Mouse (Mus musculus) forebrain, embryonic 14.5 days (tissue): ENCODE measurements around the gene Foxm1. TPM values are rescaled to one million over a fixed set of nuclear protein-coding genes. Genes with fewer than 3 reads are reported as not detected.

Experiments
- ATAC-seq: fragments of 200-750 bp; cut with Nextera tagmentation; 2 replicates; pipeline ENCODE4 v1.8.0; 2017; ENCODE audit warnings: mild to moderate bottlenecking, moderate library complexity
- DNase-seq: peaks from one replicate; pipeline ENCODE4 v3.0.0-alpha.2; 2015; ENCODE audit warnings: low spot score
- H3K27ac ChIP-seq: fragments of 300-500 bp; sonication (generic); 2 replicates; pipeline ENCODE4 v1.5.1; 2014; ENCODE audit warnings: low read depth, mild to moderate bottlenecking, control low read depth, low read length, moderate library complexity
- H3K27me3 ChIP-seq: fragments of 300-500 bp; sonication (generic); replicated peaks from 2 replicates; pipeline ENCODE4 v1.6.1; 2014; ENCODE audit warnings: low read length, control low read depth, mixed read lengths; ENCODE audit not compliant: control insufficient read depth, insufficient read depth
- H3K36me3 ChIP-seq: fragments of 300-500 bp; sonication (generic); 2 replicates; pipeline ENCODE4 v1.6.1; 2014; ENCODE audit warnings: low read length, control low read depth; ENCODE audit not compliant: control insufficient read depth, insufficient read depth
- H3K4me1 ChIP-seq: fragments of 300-500 bp; sonication (generic); 2 replicates; pipeline ENCODE4 v1.6.1; 2014; ENCODE audit warnings: antibody characterized with exemption, low read length, control low read depth; ENCODE audit not compliant: control insufficient read depth, insufficient read depth
- H3K4me2 ChIP-seq: fragments of 300-500 bp; sonication (generic); 2 replicates; pipeline ENCODE4 v1.6.1; 2014; ENCODE audit warnings: mild to moderate bottlenecking, control low read depth, low read length
- H3K4me3 ChIP-seq: fragments of 300-500 bp; sonication (generic); 2 replicates; pipeline ENCODE4 v1.5.1; 2014; ENCODE audit warnings: low read depth, low read length, control low read depth
- H3K9ac ChIP-seq: fragments of 300-500 bp; sonication (generic); 2 replicates; pipeline ENCODE4 v1.6.1; 2014; ENCODE audit warnings: mild to moderate bottlenecking, low read length, control low read depth, moderate library complexity
- H3K9me3 ChIP-seq: fragments of 300-500 bp; sonication (generic); replicated peaks from 2 replicates; pipeline ENCODE4 v1.6.1; 2016; ENCODE audit warnings: low read length, control low read depth, mixed read lengths; ENCODE audit not compliant: control insufficient read depth
- WGBS: fragments of 180-500 bp; shearing (Covaris S2); extraction: QIAGEN DNeasy Blood & Tissue Kit; methylation state at CpG from one replicate; pipeline ENCODE4 v1.1.7; 2014; 5-methylcytosine and 5-hydroxymethylcytosine counted together
- polyA plus RNA-seq: library from polyadenylated mRNA; unstranded; fragments of >200 nt; fragmentation: Nextera tagmentation; extraction: Ambion mirVana; gene quantifications from 2 replicates; pipeline ENCODE4 v1.2.1, GENCODE M21; 2014

Gene Foxm1
- polyA plus RNA-seq, 1 experiment from 2014 or later, result 18.4 TPM

- Histone ChIP-seq H3K4me2 (no peak overlapping the region), H3K36me3 (peaks cover 6% of the 10 kb centered on the region; the same call in 1 of the 2 replicates), H3K27me3 (no peaks in the 10 kb centered on the region), H3K27ac (no peak overlapping the region), H3K4me3 (no peak overlapping the region), H3K9me3 (no peaks in the 10 kb centered on the region), H3K4me1 (no peaks in the 10 kb centered on the region), H3K9ac (no peak overlapping the region)
- 84% methylated on average over 3 of the region's 3 CpGs for WGBS
- DNase-seq (no peak), ATAC-seq (no peak)
These were observed 18.5 kb downstream of the Foxm1 start for GRCm38 (mm10) chr6:128381254-128381653.

GRCm38 (mm10) chr6:128383752-128384151 lies 21.0 kb downstream of the Foxm1 start:
- Histone ChIP-seq H3K36me3 (no peaks in the 10 kb centered on the region), H3K9me3 (no peaks in the 10 kb centered on the region), H3K4me1 (no peaks in the 10 kb centered on the region), H3K4me2 (no peak overlapping the region), H3K27ac (no peak overlapping the region), H3K27me3 (no peaks in the 10 kb centered on the region), H3K9ac (no peak overlapping the region), H3K4me3 (no peak overlapping the region)
- ATAC-seq (no peak), DNase-seq (no peak)
- WGBS, result 72% methylated on average over 7 of the region's 7 CpGs

GRCm38 (mm10) chr6:128385026-128385425 lies 22.3 kb downstream of the Foxm1 start:
- no peak overlapping the region for H3K27ac ChIP-seq
- no peaks in the 10 kb centered on the region for H3K27me3 ChIP-seq
- H3K36me3 ChIP-seq, result no peaks in the 10 kb centered on the region
- ATAC-seq, result no peak
- no peak for DNase-seq
- no peaks in the 10 kb centered on the region for H3K4me1 ChIP-seq
- H3K9ac ChIP-seq, result no peak overlapping the region
- WGBS, result 85% methylated on average over 1 of the region's 1 CpGs
- no peak overlapping the region for H3K4me2 ChIP-seq
- no peak overlapping the region for H3K4me3 ChIP-seq
- H3K9me3 ChIP-seq, result no peaks in the 10 kb centered on the region

GRCm38 (mm10) chr6:128389185-128389584 lies 26.4 kb downstream of the Foxm1 start:
- H3K4me1 ChIP-seq, result no peaks in the 10 kb centered on the region
- no peaks in the 10 kb centered on the region for H3K27me3 ChIP-seq
- no peaks in the 10 kb centered on the region for H3K36me3 ChIP-seq
- DNase-seq (no peak), ATAC-seq (no peak)
- no peak overlapping the region for H3K9ac ChIP-seq
- WGBS, result 100% methylated on average over 1 of the region's 1 CpGs
- no peak overlapping the region for H3K27ac ChIP-seq
- H3K4me2 ChIP-seq, result no peak overlapping the region
- H3K9me3 ChIP-seq, result no peaks in the 10 kb centered on the region
- no peak overlapping the region for H3K4me3 ChIP-seq

GRCm38 (mm10) chr6:128390683-128391082 lies 27.9 kb downstream of the Foxm1 start:
- no peaks in the 10 kb centered on the region for H3K9me3 ChIP-seq
- WGBS, result 74% methylated on average over 1 of the region's 1 CpGs
- H3K27ac ChIP-seq, result no peak overlapping the region
- H3K4me2 ChIP-seq, result no peak overlapping the region
- no peaks in the 10 kb centered on the region for H3K4me1 ChIP-seq
- no peaks in the 10 kb centered on the region for H3K36me3 ChIP-seq
- H3K4me3 ChIP-seq, result no peak overlapping the region
- no peak overlapping the region for H3K9ac ChIP-seq
- no peak for DNase-seq
- no peaks in the 10 kb centered on the region for H3K27me3 ChIP-seq
- no peak for ATAC-seq

- no peak for ATAC-seq
- Histone ChIP-seq H3K4me2 (no peak overlapping the region), H3K9ac (no peak overlapping the region), H3K9me3 (no peaks in the 10 kb centered on the region), H3K36me3 (no peaks in the 10 kb centered on the region), H3K4me3 (no peak overlapping the region), H3K27me3 (no peaks in the 10 kb centered on the region), H3K27ac (no peak overlapping the region), H3K4me1 (no peaks in the 10 kb centered on the region)
- DNase-seq, result no peak
- 84% methylated on average over 7 of the region's 7 CpGs for WGBS
These were observed 35.0 kb downstream of the Foxm1 start for GRCm38 (mm10) chr6:128397574-128398261.

GRCm38 (mm10) chr6:128398996-128399395 lies 36.2 kb downstream of the Foxm1 start, which contains the start of gene Nrip2:
Gene Nrip2 (plus strand): TSS chr6:128399296.
- ATAC-seq, result no peak
- H3K4me1 ChIP-seq, result no peaks in the 10 kb centered on the region
- H3K4me3 ChIP-seq, result peak within 1 kb of the TSS; percentile 1; the same call in 1 of the 2 replicates
- DNase-seq, result no peak
- 78% methylated on average over 3 of the region's 3 CpGs for WGBS
- H3K4me2 ChIP-seq, result peak within 1 kb of the TSS; percentile 42
- no peaks in the 10 kb centered on the region for H3K27me3 ChIP-seq
- peak within 1 kb of the TSS; percentile 50 for H3K9ac ChIP-seq
- no peaks in the 10 kb centered on the region for H3K36me3 ChIP-seq
- no peaks in the 10 kb centered on the region for H3K9me3 ChIP-seq
- peak within 1 kb of the TSS; percentile 48 for H3K27ac ChIP-seq

GRCm38 (mm10) chr6:128399421-128400185 lies 36.8 kb downstream of the Foxm1 start:
- H3K9ac ChIP-seq, result peak overlapping the region; percentile 50
- peak overlapping the region; percentile 48 for H3K27ac ChIP-seq
- H3K27me3 ChIP-seq, result no peaks in the 10 kb centered on the region
- H3K4me1 ChIP-seq, result no peaks in the 10 kb centered on the region
- peak; percentile 53 for DNase-seq
- peak; percentile 84 for ATAC-seq
- H3K9me3 ChIP-seq, result no peaks in the 10 kb centered on the region
- H3K4me3 ChIP-seq, result peak overlapping the region; percentile 1; the same call in 1 of the 2 replicates
- WGBS, result 45% methylated on average over 21 of the region's 21 CpGs
- H3K36me3 ChIP-seq, result no peaks in the 10 kb centered on the region
- peak overlapping the region; percentile 42 for H3K4me2 ChIP-seq

- WGBS, result 57% methylated on average over 5 of the region's 5 CpGs
- Histone ChIP-seq H3K27ac (no peak overlapping the region), H3K9me3 (no peaks in the 10 kb centered on the region), H3K4me3 (no peak overlapping the region), H3K9ac (no peak overlapping the region), H3K4me1 (no peaks in the 10 kb centered on the region), H3K4me2 (no peak overlapping the region), H3K27me3 (no peaks in the 10 kb centered on the region), H3K36me3 (peaks cover 34% of the 10 kb centered on the region)
- peak; percentile 11 for DNase-seq
- no peak for ATAC-seq
These were observed 41.9 kb downstream of the Foxm1 start for GRCm38 (mm10) chr6:128404708-128405107.
